Mouse (Mus musculus): ENCODE data around the gene Ttc23.

DNA sequence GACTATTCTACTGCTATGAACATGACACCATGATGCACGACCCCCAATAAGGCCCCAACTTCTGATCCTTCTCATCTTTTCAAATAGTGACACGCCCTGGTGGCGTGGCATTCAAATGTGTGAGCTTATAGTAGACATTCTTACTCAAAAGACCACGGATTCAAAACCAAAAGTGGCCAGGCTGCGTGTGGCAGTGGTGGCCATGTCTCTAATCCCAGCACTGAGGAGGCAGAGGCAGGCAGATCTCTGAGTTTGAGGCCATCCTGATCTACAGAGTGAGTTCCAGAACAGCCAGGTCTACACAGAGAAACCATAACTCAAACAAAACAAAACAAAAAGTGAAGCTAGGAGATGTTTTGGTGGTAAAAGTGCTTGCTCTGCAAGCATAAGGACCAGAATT, 20.5 kb upstream of the Ttc23 start:
- TF ChIP-seq CTCF (IDR thresholded peaks at IDR 0.05; ENCODE audit: low read depth) (no peak), EP300 (IDR thresholded peaks at IDR 0.05; ENCODE audit: low read depth) (no peak)

Measured in liver, embryonic 14.5 days (tissue).